Mouse (Mus musculus) liver, embryonic 14.5 days (tissue): ENCODE data around the gene Gm15446. TPM values are rescaled to one million over a fixed set of nuclear protein-coding genes. Genes with fewer than 3 reads are reported as not detected.
"Not testable (repeated sequence)": the region's sequence is repeated elsewhere in the genome, so short reads cannot be mapped to it uniquely, and the experiment has no call there.

Source experiments
- ATAC-seq: fragments of 200-750 bp; cut with Nextera tagmentation; 2 replicates; pipeline ENCODE4 v1.8.0; 2017; ENCODE audit warnings: moderate number of reproducible peaks, mild to moderate bottlenecking, moderate library complexity; ENCODE audit not compliant: insufficient read depth
- DNase-seq, 3 experiments: peaks; one replicate each; pipeline ENCODE4 v3.0.0-alpha.2; 2012 to 2013; ENCODE audit warnings: low read depth in 3 of 3, low spot score in 3 of 3
- H3K27ac ChIP-seq: fragments of 300-500 bp; sonication (generic); 2 replicates; pipeline ENCODE4 v1.5.1; 2014; ENCODE audit warnings: moderate library complexity, mild to moderate bottlenecking, control low read depth, inconsistent platforms
- H3K27me3 ChIP-seq: fragments of 300-500 bp; sonication (generic); 2 replicates; pipeline ENCODE4 v1.6.1; 2014; ENCODE audit warnings: mild to moderate bottlenecking, low read length, moderate library complexity; ENCODE audit not compliant: control insufficient read depth, insufficient read depth
- H3K36me3 ChIP-seq: fragments of 300-500 bp; sonication (generic); replicated peaks from 2 replicates; pipeline ENCODE4 v1.6.1; 2014; ENCODE audit warnings: low read depth; ENCODE audit not compliant: control insufficient read depth, insufficient read depth
- H3K4me1 ChIP-seq, 2 experiments: fragments of 200-500 bp in 1 of 2; fragments of 300-500 bp in 1 of 2; sonication (generic) in 1 of 2; replicated peaks; 2 replicates each; pipeline ENCODE4 v1.6.1; 2012 to 2014; ENCODE audit warnings: antibody characterized with exemption in 1 of 2, inconsistent platforms in 1 of 2, low read length in 1 of 2; ENCODE audit not compliant: control insufficient read depth in 2 of 2, insufficient read depth in 2 of 2
- H3K4me2 ChIP-seq: fragments of 300-500 bp; sonication (generic); 2 replicates; pipeline ENCODE4 v1.6.1; 2014; ENCODE audit warnings: low read depth, mild to moderate bottlenecking, control low read depth, moderate library complexity
- H3K4me3 ChIP-seq, 2 experiments: fragments of 200-500 bp in 1 of 2; fragments of 300-500 bp in 1 of 2; sonication (generic) in 1 of 2; 2 replicates each; pipeline ENCODE4 v1.5.1; 2012 to 2014; ENCODE audit warnings: low read depth in 2 of 2, low read length in 2 of 2, mild to moderate bottlenecking in 2 of 2, control low read depth in 1 of 2, inconsistent platforms in 1 of 2, moderate library complexity in 1 of 2; ENCODE audit not compliant: insufficient read depth in 1 of 2
- H3K9ac ChIP-seq: fragments of 300-500 bp; sonication (generic); replicated peaks from 2 replicates; pipeline ENCODE4 v1.6.1; 2014; ENCODE audit warnings: mild to moderate bottlenecking, control low read depth, moderate library complexity
- H3K9me3 ChIP-seq: fragments of 300-500 bp; sonication (generic); 2 replicates; pipeline ENCODE4 v1.6.1; 2016; ENCODE audit warnings: low read length, mixed read lengths; ENCODE audit not compliant: control insufficient read depth
- CTCF ChIP-seq: IDR thresholded peaks from 2 replicates; pipeline ENCODE4 v1.5.1; 2016; ENCODE audit warnings: antibody characterized with exemption, low read depth, control low read depth
- EP300 ChIP-seq: IDR thresholded peaks from 2 replicates; pipeline ENCODE4 v1.6.1; 2016; ENCODE audit warnings: antibody characterized with exemption, low read depth
- WGBS: fragments of 180-500 bp; shearing (Covaris S2); extraction: QIAGEN DNeasy Blood & Tissue Kit; methylation state at CpG from one replicate; pipeline ENCODE4 v1.1.7; 2014; ENCODE audit not compliant: insufficient replicate concordance; 5-methylcytosine and 5-hydroxymethylcytosine counted together
- polyA plus RNA-seq, 2 experiments: library from polyadenylated mRNA; depleted of rRNA in 1 of 2; stranded (reverse) in 1 of 2; unstranded in 1 of 2; fragments of >200 nt; fragmentation: Nextera tagmentation in 1 of 2; extraction: Ambion mirVana in 1 of 2; gene quantifications; 2 replicates each; pipeline versions ENCODE4 v1.2.1 to v1.2.3; 2012 to 2014

Gm15446 gene
- polyA plus RNA-seq (2012; rRNA removed) (0.01 and 0.05 TPM in 2 replicates), polyA plus RNA-seq (2014; fragmentation: Nextera tagmentation; extraction: Ambion mirVana) (0.18 and 0.45 TPM in 2 replicates)

DNA sequence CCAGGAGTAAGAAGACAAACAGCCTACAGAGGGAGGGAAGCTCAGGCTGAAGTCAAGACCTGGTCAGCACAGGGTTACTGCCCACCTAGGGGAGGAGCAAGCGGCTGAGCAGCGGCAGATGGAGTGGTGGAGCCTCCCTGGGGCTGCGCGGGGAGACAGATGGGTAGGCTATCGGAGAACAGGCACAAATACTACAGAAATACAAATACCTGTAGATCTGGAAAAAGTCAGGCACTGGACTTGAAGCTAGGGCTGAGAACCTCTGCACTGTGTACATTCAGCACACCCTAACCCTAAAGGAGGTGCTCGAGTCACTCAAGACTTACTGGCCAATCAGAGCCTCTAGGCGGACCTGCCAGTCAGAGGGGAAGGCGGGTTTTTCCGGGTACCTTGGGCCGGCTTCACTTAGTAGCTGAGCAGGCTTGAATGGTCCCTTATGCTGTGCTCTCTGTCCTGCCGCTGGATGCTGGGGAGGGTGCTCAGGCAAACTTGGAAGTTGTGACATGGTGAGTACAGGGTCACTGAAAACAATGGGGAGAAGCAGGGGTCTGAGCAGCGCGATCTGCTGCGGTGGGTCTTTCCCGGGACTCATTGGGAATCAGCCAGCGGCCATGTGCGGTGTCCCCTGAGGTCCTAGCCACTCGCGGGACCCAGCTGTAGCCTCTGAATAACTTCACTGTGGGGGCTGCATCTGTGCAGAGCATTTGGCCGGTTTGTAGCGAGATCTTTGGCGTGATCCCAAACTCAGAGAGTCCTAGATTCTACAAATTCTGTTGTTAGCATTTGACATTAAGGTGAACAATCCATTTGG, at the start of gene Gm15446:
Gene Gm15446, plus strand, starts transcription at position 140 of the 811 bp plus-strand sequence.
- peak within 1 kb of the TSS; percentile 64 for H3K9ac ChIP-seq
- H3K4me3 ChIP-seq = peak within 1 kb of the TSS; percentile 63 to 90
- peak; percentile 100 for ATAC-seq
- H3K27ac ChIP-seq, H3K36me3 ChIP-seq, H3K9me3 ChIP-seq, H3K27me3 ChIP-seq, H3K4me1 ChIP-seq: not testable (repeated sequence)
- under 1% methylated on average over 22 of the region's 22 CpGs for WGBS
- H3K4me2 ChIP-seq = peak within 1 kb of the TSS; percentile 56
- TF ChIP-seq CTCF = peak; percentile 35
- peak; percentile 65 to 73 (median 67) for DNase-seq

GRCm38 (mm10) chr5:109924129-109924528, 929 bp downstream of the Gm15446 start:
- not testable (repeated sequence) for H3K27ac ChIP-seq, H3K9me3 ChIP-seq, H3K4me1 ChIP-seq, H3K36me3 ChIP-seq, H3K27me3 ChIP-seq, DNase-seq, ATAC-seq
- Histone ChIP-seq H3K4me3 (peak overlapping the region; percentile 63 to 90), H3K9ac (peak overlapping the region; percentile 64), H3K4me2 (peak overlapping the region; percentile 56)
- whole genome bisulfite sequencing = 8% methylated on average over 2 of the region's 2 CpGs

DNA sequence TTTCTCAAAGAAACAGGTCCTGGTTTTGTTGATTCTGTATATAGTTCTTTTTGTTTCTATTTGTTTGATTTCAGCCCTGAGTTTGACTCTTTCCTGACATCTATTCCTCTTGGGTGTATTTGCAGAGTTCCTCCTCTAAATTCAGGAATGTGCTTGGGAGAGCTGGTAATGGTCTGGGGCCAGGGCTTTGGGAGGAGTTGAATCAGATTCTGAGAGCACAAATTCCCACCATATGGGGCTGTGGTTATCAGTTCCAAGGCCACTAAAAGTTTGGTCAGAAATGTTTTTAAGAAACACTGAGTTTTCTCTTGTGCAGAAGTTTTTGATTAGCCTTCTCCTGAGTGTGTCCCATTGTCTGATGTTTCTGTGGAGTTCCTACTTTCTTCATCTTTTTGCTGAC, 1.7 kb downstream of the Gm15446 start:
- no peaks in the 10 kb centered on the region for H3K27me3 ChIP-seq
- no peak overlapping the region for H3K4me2 ChIP-seq
- H3K27ac ChIP-seq = no peak overlapping the region
- DNase-seq = no peak
- no peaks in the 10 kb centered on the region for H3K36me3 ChIP-seq
- TF ChIP-seq CTCF (no peak), EP300 (no peak)
- no peak for ATAC-seq
- H3K4me3 ChIP-seq = no peak overlapping the region
- no peaks in the 10 kb centered on the region for H3K9me3 ChIP-seq
- H3K9ac ChIP-seq = no peak overlapping the region; the same call in 1 of the 2 replicates
- 0 out of 4 replicates have a peak, but pooled peaks cover 0 to 2% of the 10 kb centered on the region in 2 experiments for H3K4me1 ChIP-seq

DNA sequence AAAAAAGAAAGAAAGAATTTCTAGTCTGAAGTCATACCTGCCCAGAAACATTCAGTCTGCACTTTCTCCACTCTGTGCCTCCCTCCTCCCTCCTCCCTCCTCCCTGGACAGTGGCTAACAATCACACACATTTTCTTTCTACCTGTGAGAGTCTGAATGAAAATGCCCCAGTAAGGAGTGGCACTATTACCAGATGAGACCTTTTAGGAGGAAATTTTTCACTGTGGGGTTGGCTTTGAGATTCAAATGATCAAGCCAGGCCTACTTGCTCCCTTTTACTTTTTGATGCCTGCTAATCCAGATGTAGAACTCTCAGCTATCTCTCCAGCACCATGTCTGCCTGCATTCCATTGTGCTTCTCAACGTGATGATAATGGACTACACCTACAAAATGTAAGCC, 27.1 kb downstream of the Gm15446 start:
- Histone ChIP-seq H3K4me1 (no peaks in the 10 kb centered on the region), H3K4me3 (no peak overlapping the region), H3K4me2 (no peak overlapping the region), H3K27ac (no peak overlapping the region), H3K9me3 (no peaks in the 10 kb centered on the region), H3K9ac (no peak overlapping the region), H3K27me3 (no peaks in the 10 kb centered on the region), H3K36me3 (no peaks in the 10 kb centered on the region)
- DNase-seq (no peak), ATAC-seq (no peak)
- WGBS = 17% methylated on average over 1 of the region's 1 CpGs
- TF ChIP-seq CTCF = no peak
- no peak for TF ChIP-seq EP300

- not testable (repeated sequence) for H3K4me3 ChIP-seq, H3K4me2 ChIP-seq, H3K9me3 ChIP-seq, H3K27me3 ChIP-seq, ATAC-seq, H3K9ac ChIP-seq, H3K27ac ChIP-seq, H3K4me1 ChIP-seq, H3K36me3 ChIP-seq, DNase-seq
- WGBS = 49% methylated on average over 2 of the region's 2 CpGs
Observed at GRCm38 (mm10) chr5:109980743-109981142, 57.5 kb downstream of the Gm15446 start.

Other genes with a start within 250 kb of the Gm15446 start
- gene 5430403G16Rik, start 232.4 kb upstream of the Gm15446 start, polyA plus RNA-seq (2012; rRNA removed) = 0.12 and 0.26 TPM in 2 replicates
- 0.27 and 0.43 TPM in 2 replicates for gene 5430403G16Rik, start 232.4 kb upstream of the Gm15446 start, polyA plus RNA-seq (2014; fragmentation: Nextera tagmentation; extraction: Ambion mirVana)
- 1.5 and 2.3 TPM in 2 replicates for gene 4930522L14Rik, start 171.5 kb upstream of the Gm15446 start, polyA plus RNA-seq (2012; rRNA removed)
- 4.6 TPM in 2 replicates for gene 4930522L14Rik, start 171.5 kb upstream of the Gm15446 start, polyA plus RNA-seq (2014; fragmentation: Nextera tagmentation; extraction: Ambion mirVana)
- gene Zfp932, start 73.1 kb downstream of the Gm15446 start, polyA plus RNA-seq (2012; rRNA removed) = 2.1 and 4.0 TPM in 2 replicates
- 6.8 and 7.4 TPM in 2 replicates for gene Zfp932, start 73.1 kb downstream of the Gm15446 start, polyA plus RNA-seq (2014; fragmentation: Nextera tagmentation; extraction: Ambion mirVana)
- gene Gm17655, start 149.1 kb downstream of the Gm15446 start, polyA plus RNA-seq (2012; rRNA removed) = 0.30 and 0.59 TPM in 2 replicates
- 2.0 and 2.3 TPM in 2 replicates for gene Gm17655, start 149.1 kb downstream of the Gm15446 start, polyA plus RNA-seq (2014; fragmentation: Nextera tagmentation; extraction: Ambion mirVana)
- gene Gm35315, start 171.0 kb downstream of the Gm15446 start, polyA plus RNA-seq (2012; rRNA removed) = 0.53 and 0.81 TPM in 2 replicates
- 0.51 and 0.81 TPM in 2 replicates for gene Gm35315, start 171.0 kb downstream of the Gm15446 start, polyA plus RNA-seq (2014; fragmentation: Nextera tagmentation; extraction: Ambion mirVana)
- 0.13 and 0.24 TPM in 2 replicates for gene Plcxd1, start 176.6 kb downstream of the Gm15446 start, polyA plus RNA-seq (2012; rRNA removed)
- 0.14 and 0.18 TPM in 2 replicates for gene Plcxd1, start 176.6 kb downstream of the Gm15446 start, polyA plus RNA-seq (2014; fragmentation: Nextera tagmentation; extraction: Ambion mirVana)
- gene Gtpbp6, start 184.8 kb downstream of the Gm15446 start, polyA plus RNA-seq (2012; rRNA removed) = 20.3 and 21.4 TPM in 2 replicates
- gene Gtpbp6, start 184.8 kb downstream of the Gm15446 start, polyA plus RNA-seq (2014; fragmentation: Nextera tagmentation; extraction: Ambion mirVana) = 4.6 and 6.1 TPM in 2 replicates
- gene Zfp605, start 186.7 kb downstream of the Gm15446 start, polyA plus RNA-seq (2012; rRNA removed) = 0.47 and 0.66 TPM in 2 replicates
- gene Zfp605, start 186.7 kb downstream of the Gm15446 start, polyA plus RNA-seq (2014; fragmentation: Nextera tagmentation; extraction: Ambion mirVana) = 0.62 and 0.86 TPM in 2 replicates
- 15.8 and 16.0 TPM in 2 replicates for gene Chfr, start 212.4 kb downstream of the Gm15446 start, polyA plus RNA-seq (2012; rRNA removed)
- gene Chfr, start 212.4 kb downstream of the Gm15446 start, polyA plus RNA-seq (2014; fragmentation: Nextera tagmentation; extraction: Ambion mirVana) = 18.3 and 19.1 TPM in 2 replicates